Mouse (Mus musculus) small intestine, adult 2 months (tissue): ENCODE results near the gene B4galt4.

Experiments used
- CTCF ChIP-seq: fragments of 200-500 bp; IDR thresholded peaks from 2 replicates; pipeline ENCODE4 v1.5.1; 2012; ENCODE audit warnings: low read depth, mild to moderate bottlenecking, control low read depth, inconsistent platforms, low read length, moderate library complexity, mixed read lengths; ENCODE audit not compliant: insufficient replicate concordance, insufficient read length; ENCODE audit errors: extremely low read depth
- POLR2A ChIP-seq: fragments of 200-500 bp; IDR thresholded peaks from 2 replicates; pipeline ENCODE4 v1.6.1; 2012; ENCODE audit warnings: low read depth, mild to moderate bottlenecking, control low read depth, inconsistent platforms, low read length, moderate library complexity

DNA sequence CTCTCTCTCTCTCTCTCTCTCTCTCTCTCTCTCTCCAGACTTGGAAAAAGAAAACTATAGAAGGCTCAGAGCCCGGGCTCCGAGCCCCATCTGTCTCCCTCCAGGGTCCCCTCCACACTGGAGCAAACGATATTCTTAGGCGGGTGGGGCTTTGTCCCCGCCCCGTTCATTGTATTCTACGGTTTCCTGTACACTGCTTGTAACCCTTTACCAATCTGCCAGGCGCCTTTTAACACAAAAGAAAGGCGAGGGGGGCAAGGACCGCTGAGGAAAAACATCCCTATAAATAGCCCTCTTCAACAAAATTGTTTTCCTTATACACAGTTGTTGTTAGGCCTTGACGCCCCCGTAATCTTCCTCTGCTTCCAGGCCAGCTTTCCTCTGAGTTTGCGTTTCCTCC lies 17.1 kb upstream of the B4galt4 start:
- no peak for TF ChIP-seq CTCF
- TF ChIP-seq POLR2A, result no peak
